Mouse (Mus musculus) hindlimb bud, embryonic 11.5 days (tissue): Measurements from ENCODE around the gene Lrp3.
"Not testable (repeated sequence)": the region's sequence is repeated elsewhere in the genome, so short reads cannot be mapped to it uniquely, and the experiment has no call there.

ENCODE experiments used
- DNase-seq: peaks from one replicate; pipeline ENCODE4 v3.0.0-alpha.2; 2012; ENCODE audit warnings: low read depth, low spot score; ENCODE audit errors: extremely low spot score

Lrp3 gene

GRCm38 (mm10) chr7:35215225-35215624 is at the start of gene Lrp3:
TSS of gene Lrp3 (minus strand) at chr7:35215498.
- DNase-seq, result no peak

GRCm38 (mm10) chr7:35264746-35265145 is 49.4 kb upstream of the Lrp3 start:
- no peak for DNase-seq

- DNase-seq, result no peak
Observed at GRCm38 (mm10) chr7:35263595-35264489, 48.5 kb upstream of the Lrp3 start.

- DNase-seq, result no peak
Observed at GRCm38 (mm10) chr7:35259384-35259783, 44.1 kb upstream of the Lrp3 start.

- no peak for DNase-seq
Observed at GRCm38 (mm10) chr7:35258294-35258693, 43.0 kb upstream of the Lrp3 start.

GRCm38 (mm10) chr7:35252041-35252558 is 36.8 kb upstream of the Lrp3 start:
- DNase-seq, result no peak

GRCm38 (mm10) chr7:35237935-35238334 is 22.6 kb upstream of the Lrp3 start:
- DNase-seq, result not testable (repeated sequence)

GRCm38 (mm10) chr7:35235308-35235707 is 20.0 kb upstream of the Lrp3 start:
- peak; percentile 58 for DNase-seq

- peak; percentile 96 for DNase-seq
Observed at GRCm38 (mm10) chr7:35234361-35235245, 19.3 kb upstream of the Lrp3 start.

GRCm38 (mm10) chr7:35233861-35234260 is 18.6 kb upstream of the Lrp3 start:
- no peak for DNase-seq

GRCm38 (mm10) chr7:35232796-35233455 is 17.6 kb upstream of the Lrp3 start:
- no peak for DNase-seq

- DNase-seq, result no peak
Observed at GRCm38 (mm10) chr7:35230333-35230732, 15.0 kb upstream of the Lrp3 start.

GRCm38 (mm10) chr7:35220694-35221365 is 5.5 kb upstream of the Lrp3 start:
- DNase-seq, result no peak

- no peak for DNase-seq
Observed at GRCm38 (mm10) chr7:35215731-35216130, 433 bp upstream of the Lrp3 start.

GRCm38 (mm10) chr7:35214442-35215222 is 666 bp downstream of the Lrp3 start:
- DNase-seq, result no peak

GRCm38 (mm10) chr7:35211791-35212190 is 3.5 kb downstream of the Lrp3 start:
- DNase-seq, result no peak

- no peak for DNase-seq
Observed at GRCm38 (mm10) chr7:35199755-35200154, 15.5 kb downstream of the Lrp3 start.

- no peak for DNase-seq
Observed at GRCm38 (mm10) chr7:35198981-35199754, 16.1 kb downstream of the Lrp3 start.

GRCm38 (mm10) chr7:35197022-35197421 is 18.3 kb downstream of the Lrp3 start:
- DNase-seq, result no peak
